Mouse (Mus musculus) lung, postnatal 0 days (tissue): ENCODE data around the gene Ace.

Source experiments
- CTCF ChIP-seq: IDR thresholded peaks from 2 replicates; pipeline ENCODE4 v1.5.1; 2016; ENCODE audit warnings: antibody characterized with exemption, mild to moderate bottlenecking
- EP300 ChIP-seq: IDR thresholded peaks from 2 replicates; pipeline ENCODE4 v1.6.1; 2016; ENCODE audit warnings: antibody characterized with exemption, mild to moderate bottlenecking, control low read depth

- TF ChIP-seq CTCF: no peak
- TF ChIP-seq EP300: no peak
These were observed 32.9 kb upstream of the Ace start for GRCm38 (mm10) chr11:105934816-105935215.
